Comparison of ENCODE assay signal across 7 mouse cellular contexts in the genomic region with DNA sequence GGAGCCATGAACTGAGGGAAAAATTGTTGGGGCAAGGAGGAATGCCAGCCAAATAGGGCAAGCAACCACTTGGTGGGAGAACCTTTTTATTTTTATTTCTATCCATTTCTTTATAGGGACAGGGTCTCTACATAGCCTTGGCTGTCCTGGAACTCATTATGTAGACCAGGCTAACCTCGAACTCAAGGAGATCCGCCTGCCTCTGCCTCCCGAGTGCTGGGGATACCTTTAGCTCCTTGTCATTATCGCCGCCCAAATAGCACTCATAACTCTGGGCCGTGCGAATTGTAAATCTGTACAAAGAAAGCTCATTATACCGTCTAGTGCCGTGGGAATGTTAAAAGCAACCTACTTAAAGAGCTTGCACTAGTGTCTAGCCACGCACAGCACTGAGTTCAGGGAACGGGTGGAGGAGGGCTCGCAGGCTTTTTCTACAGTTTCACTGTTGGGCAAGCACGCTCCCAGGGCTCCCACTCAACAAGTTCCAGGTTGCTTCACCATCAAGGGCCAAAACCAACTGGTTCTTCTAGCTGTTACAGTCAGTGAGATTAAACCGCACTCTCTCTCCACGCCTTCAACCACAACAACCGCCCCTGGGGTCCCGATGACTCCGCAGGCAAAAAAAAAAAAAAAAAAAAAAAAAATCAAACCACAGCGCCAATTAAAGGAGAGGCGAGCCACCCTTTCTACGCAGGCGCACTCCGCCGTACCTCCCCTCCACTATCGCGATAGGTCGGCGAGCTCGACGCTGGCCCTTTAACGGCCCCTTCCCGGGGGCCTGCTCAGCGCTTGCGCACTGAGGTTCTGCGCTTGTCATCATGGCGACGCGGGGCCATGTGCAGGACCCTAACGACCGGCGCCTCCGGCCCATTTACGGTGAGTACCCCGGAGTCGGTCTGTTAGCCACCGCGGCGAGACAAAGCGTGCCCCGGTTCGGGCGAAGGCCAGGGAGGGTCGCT. TPM values are rescaled to one million over a fixed set of nuclear protein-coding genes. Genes with fewer than 3 reads are reported as not detected.
A peak's percentile ranks its signal among the peaks of the same experiment; 100 is the strongest.
DNase-seq lines count a peak whose midpoint lies in the region; ATAC-seq lines count a peak whose summit lies in the region.

A gene (plus strand): TSS at position 750 of the 959 bp plus-strand sequence.

- no peaks in the 10 kb centered on the region for H3K27me3 ChIP-seq in embryonic facial prominence, embryonic 12.5 days
- H3K27me3 ChIP-seq in limb, embryonic 11.5 days (ENCODE audit: control insufficient read depth, insufficient read depth, low read length): no peaks in the 10 kb centered on the region
- H3K27me3 ChIP-seq in midbrain, embryonic 14.5 days (ENCODE audit: control insufficient read depth, insufficient read depth, low read length): no peaks in the 10 kb centered on the region

- H3K4me2 ChIP-seq in embryonic facial prominence, embryonic 12.5 days (replicated peaks): peak within 1 kb of the TSS; percentile 95
- H3K4me2 ChIP-seq in limb, embryonic 11.5 days (ENCODE audit: low read depth, severe bottlenecking): peak within 1 kb of the TSS; percentile 69
- peak within 1 kb of the TSS; percentile 90 for H3K4me2 ChIP-seq in midbrain, embryonic 14.5 days (ENCODE audit: low read length)

- WGBS in embryonic facial prominence, embryonic 12.5 days: 10% methylated on average over 53 of the region's 53 CpGs
- 10% methylated on average over 53 of the region's 53 CpGs for WGBS in limb, embryonic 11.5 days
- whole genome bisulfite sequencing in midbrain, embryonic 14.5 days: 9% methylated on average over 53 of the region's 53 CpGs

- no peaks in the 10 kb centered on the region for H3K9me3 ChIP-seq in embryonic facial prominence, embryonic 12.5 days
- H3K9me3 ChIP-seq in limb, embryonic 11.5 days (ENCODE audit: control insufficient read depth, low read length): no peaks in the 10 kb centered on the region
- no peaks in the 10 kb centered on the region for H3K9me3 ChIP-seq in midbrain, embryonic 14.5 days (ENCODE audit: control insufficient read depth, low read length)

- peak within 1 kb of the TSS; percentile 67 for H3K4me3 ChIP-seq in embryonic facial prominence, embryonic 12.5 days
- H3K4me3 ChIP-seq in limb, embryonic 11.5 days (ENCODE audit: low read depth, low read length): peak within 1 kb of the TSS; percentile 92
- H3K4me3 ChIP-seq in midbrain, embryonic 14.5 days (replicated peaks; ENCODE audit: low read depth, low read length): peak within 1 kb of the TSS; percentile 96

- peak; percentile 90 for ATAC-seq in embryonic facial prominence, embryonic 12.5 days (ENCODE audit: insufficient number of reproducible peaks, insufficient read depth, low FRiP score, low TSS enrichment)
- ATAC-seq in limb, embryonic 11.5 days (ENCODE audit: insufficient number of reproducible peaks, low FRiP score, low TSS enrichment, low read depth): peak; percentile 93
- ATAC-seq in midbrain, embryonic 14.5 days (ENCODE audit: low FRiP score, low TSS enrichment): peak; percentile 95

- peak within 1 kb of the TSS; percentile 71 for H3K9ac ChIP-seq in embryonic facial prominence, embryonic 12.5 days
- H3K9ac ChIP-seq in limb, embryonic 11.5 days (ENCODE audit: low read length): peak within 1 kb of the TSS; percentile 64
- peak within 1 kb of the TSS; percentile 78 for H3K9ac ChIP-seq in midbrain, embryonic 14.5 days (replicated peaks; ENCODE audit: low read length)

- peak within 1 kb of the TSS; percentile 92 for H3K27ac ChIP-seq in embryonic facial prominence, embryonic 12.5 days
- peak within 1 kb of the TSS; percentile 81 for H3K27ac ChIP-seq in limb, embryonic 11.5 days (replicated peaks; ENCODE audit: low read depth, low read length)
- peak within 1 kb of the TSS; percentile 68 for H3K27ac ChIP-seq in midbrain, embryonic 14.5 days (replicated peaks; ENCODE audit: low read depth, low read length)

- H3K36me3 ChIP-seq in embryonic facial prominence, embryonic 12.5 days: peaks cover 13% of the 10 kb centered on the region; the same call in 1 of the 2 replicates
- H3K36me3 ChIP-seq in limb, embryonic 11.5 days (ENCODE audit: control insufficient read depth, insufficient read depth, low read length): peaks cover 7% of the 10 kb centered on the region; the same call in 1 of the 2 replicates
- peaks cover 6% of the 10 kb centered on the region; the same call in 1 of the 2 replicates for H3K36me3 ChIP-seq in midbrain, embryonic 14.5 days (ENCODE audit: control insufficient read depth, insufficient read depth, low read length)

- peaks cover 11% of the 10 kb centered on the region for H3K4me1 ChIP-seq in embryonic facial prominence, embryonic 12.5 days
- 0 out of 2 replicates have a peak, but pooled peaks cover 2% of the 10 kb centered on the region for H3K4me1 ChIP-seq in limb, embryonic 11.5 days (ENCODE audit: control insufficient read depth, insufficient read depth, low read length)
- H3K4me1 ChIP-seq in midbrain, embryonic 14.5 days (ENCODE audit: control insufficient read depth, insufficient read depth, low read length): peaks cover 8% of the 10 kb centered on the region

- peak; percentile 97 for DNase-seq in adrenal gland, postnatal 25 days
- peak; percentile 99 for DNase-seq in heart, adult 11 months
- peak; percentile 92 for DNase-seq in kidney, adult 18-20 months
- DNase-seq in limb, embryonic 11.5 days (ENCODE audit: low spot score): peak; percentile 97
- peak; percentile 100 for DNase-seq in midbrain, embryonic 14.5 days
- DNase-seq in spleen, adult 18-20 months: peak; percentile 91 to 92

RNA-seq across cellular contexts. Expression of the gene that starts here (rescaled TPM):
- total RNA-seq in adrenal gland, postnatal 25 days (2021): 35.2 and 38.6 TPM in 2 replicates
- polyA plus RNA-seq in embryonic facial prominence, embryonic 12.5 days (2016; fragmentation: Nextera tagmentation; extraction: Ambion mirVana): 40.7 and 41.8 TPM in 2 replicates
- 42.6 and 47.0 TPM in 2 replicates for polyA plus RNA-seq in limb, embryonic 11.5 days (2014; fragmentation: Nextera tagmentation; extraction: Ambion mirVana)
- polyA plus RNA-seq in midbrain, embryonic 14.5 days (2014; fragmentation: Nextera tagmentation; extraction: Ambion mirVana): 42.9 and 60.7 TPM in 2 replicates

Comparison
In these comparisons a context has a peak if more than half of its experiments do, and no peak if none do; other contexts are left out.
1. Peak in every context shown above with its lines: DNase-seq, ATAC-seq, H3K4me3 ChIP-seq and H3K27ac ChIP-seq.